Mouse (Mus musculus) cerebellum, postnatal 4 days (tissue): ENCODE results near the gene Lat2.
"Not testable (repeated sequence)": the region's sequence is repeated elsewhere in the genome, so short reads cannot be mapped to it uniquely, and the experiment has no call there.

Source experiments
- DNase-seq, 2 experiments: peaks; one replicate each; pipeline ENCODE4 v3.0.0; 2022; ENCODE audit warnings: low spot score in 2 of 2, mixed read lengths in 1 of 2

Gene Lat2

DNA sequence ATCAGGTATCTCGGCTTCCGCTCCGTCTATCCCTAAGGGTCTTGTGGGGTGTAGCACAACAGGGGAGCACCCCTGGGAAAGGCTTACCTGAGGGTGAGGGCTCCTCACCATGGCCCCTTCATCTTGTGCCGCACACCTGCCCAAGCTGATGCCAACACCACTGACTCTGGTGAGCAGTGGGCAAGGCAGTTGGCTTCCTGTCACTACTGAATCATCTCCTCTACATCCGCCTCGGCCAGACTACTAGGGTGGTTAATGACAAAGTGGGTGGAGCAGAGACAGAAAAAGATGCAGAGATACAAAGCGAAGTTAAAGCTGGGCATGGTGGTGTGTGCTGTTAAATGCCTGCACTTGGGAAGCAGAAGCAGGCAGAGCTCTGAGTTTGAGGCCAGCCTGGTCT, at the start of gene Lat2:
Gene Lat2, minus strand, starts transcription at position 224 of the 400 bp plus-strand sequence.
- no peak for DNase-seq

DNA sequence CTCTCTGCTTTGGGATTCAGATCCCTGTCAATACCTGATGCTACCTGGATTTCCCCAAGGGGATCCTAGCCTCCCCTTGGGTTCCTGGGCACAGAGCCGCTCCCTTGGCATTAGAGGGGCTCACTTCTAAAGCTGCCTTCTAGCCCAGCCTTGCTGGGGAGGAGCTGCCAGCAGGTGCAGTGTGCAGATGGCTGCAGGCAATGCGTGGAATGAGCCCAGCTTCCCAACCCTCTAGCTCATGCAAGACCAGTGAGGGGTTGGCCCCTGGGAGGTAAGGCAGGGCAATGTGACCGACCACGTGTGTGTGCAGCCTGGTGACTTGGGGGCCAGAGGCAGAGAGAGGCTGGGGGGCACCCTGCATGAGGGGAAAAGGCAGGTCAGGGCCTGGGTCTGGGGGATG, 41.9 kb upstream of the Lat2 start:
- no peak for DNase-seq

DNA sequence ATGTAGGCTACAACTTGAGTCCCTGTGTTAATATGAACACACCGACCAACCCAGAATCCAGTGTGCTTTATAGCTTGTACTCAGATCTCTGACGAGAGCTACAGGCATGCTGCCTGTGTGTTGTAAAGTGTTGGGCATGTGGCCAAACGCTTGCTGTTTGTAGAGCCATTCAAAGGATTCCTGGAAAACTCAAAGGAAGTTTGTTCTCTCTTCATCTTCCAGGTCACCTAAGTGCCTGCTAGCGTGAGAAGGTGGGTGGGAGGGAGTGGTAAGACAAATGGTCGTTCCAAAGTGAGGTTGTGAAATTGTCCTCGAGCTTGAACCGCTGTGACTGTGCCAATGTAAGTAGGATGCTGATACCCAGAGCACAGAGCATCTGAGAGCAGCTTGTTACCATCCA, 37.2 kb upstream of the Lat2 start:
- DNase-seq, result no peak

DNA sequence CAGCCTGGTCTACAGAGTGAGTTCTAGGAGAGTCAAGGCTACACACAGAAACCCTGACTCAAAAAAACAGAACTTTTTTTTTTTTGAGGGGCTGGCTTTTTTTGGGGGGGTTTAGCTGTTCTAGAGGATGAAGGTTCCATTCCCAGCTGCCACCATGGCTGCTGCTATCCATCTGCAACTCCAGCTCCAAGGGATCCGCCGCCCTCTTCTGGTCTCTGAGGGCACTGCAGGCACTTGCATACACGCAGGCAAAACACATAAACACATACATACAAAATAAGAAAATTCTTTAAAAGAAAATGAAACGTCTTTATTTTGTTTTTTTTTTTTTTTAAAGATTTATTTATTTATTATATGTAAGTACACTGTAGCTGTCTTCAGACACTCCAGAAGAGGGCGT, 36.1 kb upstream of the Lat2 start:
- DNase-seq, result peak in 1 of 2 experiments; percentile 66

DNA sequence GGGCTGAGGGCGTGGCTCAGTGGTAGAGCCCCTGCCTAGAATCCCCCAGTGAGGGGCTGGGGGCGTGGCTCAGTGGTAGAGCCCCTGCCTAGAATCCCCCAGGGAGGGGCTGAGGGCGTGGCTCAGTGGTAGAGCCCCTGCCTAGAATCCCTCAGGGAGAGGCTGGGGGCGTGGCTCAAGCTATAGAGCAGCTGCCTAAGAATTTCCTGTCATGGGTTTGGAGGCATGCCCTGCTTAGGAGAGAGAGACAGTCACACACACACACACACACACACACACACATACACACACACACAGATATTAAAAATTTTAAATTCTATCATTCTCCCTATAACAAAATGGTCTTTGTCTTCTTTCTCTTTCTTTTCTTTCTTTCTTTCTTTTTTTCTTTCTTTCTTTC, 34.2 kb upstream of the Lat2 start:
- not testable (repeated sequence) for DNase-seq

DNA sequence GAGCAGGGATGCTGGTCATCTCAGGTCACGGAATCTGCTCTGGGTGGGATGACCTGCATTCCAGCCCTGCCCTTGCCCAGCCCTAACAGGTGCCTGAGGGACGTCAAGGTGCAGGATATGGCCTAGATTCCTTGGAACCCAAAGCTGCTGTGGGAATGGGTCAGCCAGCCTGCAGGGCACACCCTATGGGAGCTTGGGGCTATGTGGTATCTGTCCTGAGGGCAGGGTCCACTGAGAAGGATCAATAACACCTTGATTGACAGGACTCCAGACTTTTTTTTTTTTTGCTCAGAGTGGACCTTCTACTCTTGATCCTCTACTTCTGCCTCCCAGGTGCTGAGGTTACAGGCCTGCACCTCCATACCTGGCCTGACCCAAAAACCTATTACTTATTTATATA, 32.6 kb upstream of the Lat2 start:
- DNase-seq, result no peak

DNA sequence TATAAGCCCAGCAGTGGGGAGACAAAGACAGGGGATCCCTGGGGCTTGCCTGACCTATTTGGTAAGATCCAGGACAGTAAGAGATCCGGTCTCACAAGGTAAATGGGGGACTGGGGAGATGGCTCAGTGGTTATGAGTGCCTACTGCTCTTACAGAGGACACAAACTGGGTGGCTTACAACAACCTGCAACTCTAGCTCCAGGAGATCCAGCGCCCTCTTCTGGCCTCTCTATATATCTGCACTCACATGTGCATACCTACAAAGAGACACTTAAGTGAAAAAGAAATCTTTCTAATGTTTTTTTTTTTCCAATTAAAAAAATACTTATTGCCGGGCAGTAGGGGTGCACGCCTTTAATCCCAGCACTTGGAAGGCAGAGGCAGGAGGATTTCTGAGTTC, 31.6 kb upstream of the Lat2 start:
- no peak for DNase-seq

DNA sequence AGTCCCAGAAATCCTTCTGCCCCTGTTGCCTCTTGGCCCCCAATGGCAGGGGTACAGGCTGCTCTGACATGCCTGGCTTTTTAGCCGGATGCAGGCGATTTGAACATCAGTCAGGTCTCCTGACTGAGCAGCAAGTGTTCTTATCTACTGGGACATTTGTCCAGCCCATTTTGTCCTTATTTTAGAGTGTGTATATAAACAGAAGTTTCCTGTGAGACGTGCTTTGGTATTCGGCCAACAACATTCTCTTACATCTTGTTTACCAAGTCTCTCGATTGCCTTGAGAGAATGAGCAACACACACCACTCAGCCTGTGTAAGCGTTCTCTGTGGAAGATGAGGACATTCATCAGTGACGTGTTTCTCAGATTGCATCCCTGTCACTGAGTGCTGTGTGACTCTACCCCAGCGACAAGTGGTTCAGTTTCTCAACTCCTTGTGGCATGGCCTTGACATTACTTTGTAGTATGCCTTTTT, 29.9 kb upstream of the Lat2 start:
- no peak for DNase-seq

DNA sequence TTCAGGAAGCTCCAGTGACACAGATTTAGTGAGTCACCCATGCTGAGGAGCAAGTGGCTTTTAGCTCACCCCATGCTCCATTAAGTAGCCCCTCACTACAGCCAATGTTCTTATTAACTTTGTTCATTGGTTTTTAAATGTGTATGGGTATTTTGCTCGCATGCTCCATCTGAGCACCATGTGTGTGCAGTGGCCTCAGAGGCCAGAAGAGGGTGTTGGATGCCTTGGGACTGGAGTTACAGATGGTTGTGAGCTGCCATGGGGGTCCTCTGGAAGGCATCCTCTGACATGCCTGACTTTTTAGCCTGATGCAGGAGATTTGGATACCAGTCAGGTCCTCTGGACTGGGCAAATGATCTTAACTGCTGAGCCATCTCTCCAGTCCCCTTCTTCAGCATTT, 29.3 kb upstream of the Lat2 start:
- DNase-seq, result no peak

DNA sequence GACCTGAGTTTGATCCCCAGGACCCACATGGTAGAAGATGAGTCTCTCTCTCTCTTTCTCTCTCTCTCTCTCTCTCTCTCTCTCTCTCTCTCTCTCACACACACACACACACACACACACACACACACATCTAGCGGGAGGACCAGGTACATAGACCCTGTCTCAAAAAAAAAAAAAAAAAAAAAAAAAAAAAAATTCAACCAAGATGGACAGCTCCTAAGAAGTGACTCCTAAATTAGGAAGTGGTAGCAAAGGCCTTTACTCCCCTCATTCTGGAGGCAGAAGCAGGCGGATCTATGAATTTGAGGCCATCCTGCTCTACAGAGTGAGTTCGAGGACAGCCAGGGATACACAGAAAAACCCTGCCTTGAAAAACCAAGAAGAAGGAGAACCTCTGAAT, 25.5 kb upstream of the Lat2 start:
- no peak for DNase-seq

DNA sequence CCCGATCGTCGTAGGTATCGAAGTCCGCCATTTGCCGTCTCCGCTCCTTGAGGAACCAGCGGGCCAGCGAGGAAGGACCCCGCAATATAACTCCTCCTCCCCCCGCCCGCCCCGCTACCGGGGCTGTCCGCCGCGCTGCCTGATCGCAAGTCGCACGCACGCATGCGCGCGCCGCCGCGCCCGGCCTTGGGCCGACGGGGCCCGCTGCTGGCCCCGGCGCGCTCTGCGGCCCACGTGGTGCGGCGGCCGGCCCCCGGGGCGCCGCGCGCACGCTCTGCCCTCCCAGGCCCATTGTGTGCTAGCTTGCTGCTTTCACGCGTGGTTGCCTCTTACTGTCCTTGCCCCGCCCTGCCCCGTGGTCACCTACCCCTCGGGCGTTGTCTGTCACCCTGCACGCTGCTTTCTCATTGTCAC, 24.5 kb upstream of the Lat2 start, which contains the start of gene Eif4h:
Gene Eif4h, minus strand, starts transcription at position 222 of the 414 bp plus-strand sequence.
- DNase-seq, result peak; percentile 94 to 97

DNA sequence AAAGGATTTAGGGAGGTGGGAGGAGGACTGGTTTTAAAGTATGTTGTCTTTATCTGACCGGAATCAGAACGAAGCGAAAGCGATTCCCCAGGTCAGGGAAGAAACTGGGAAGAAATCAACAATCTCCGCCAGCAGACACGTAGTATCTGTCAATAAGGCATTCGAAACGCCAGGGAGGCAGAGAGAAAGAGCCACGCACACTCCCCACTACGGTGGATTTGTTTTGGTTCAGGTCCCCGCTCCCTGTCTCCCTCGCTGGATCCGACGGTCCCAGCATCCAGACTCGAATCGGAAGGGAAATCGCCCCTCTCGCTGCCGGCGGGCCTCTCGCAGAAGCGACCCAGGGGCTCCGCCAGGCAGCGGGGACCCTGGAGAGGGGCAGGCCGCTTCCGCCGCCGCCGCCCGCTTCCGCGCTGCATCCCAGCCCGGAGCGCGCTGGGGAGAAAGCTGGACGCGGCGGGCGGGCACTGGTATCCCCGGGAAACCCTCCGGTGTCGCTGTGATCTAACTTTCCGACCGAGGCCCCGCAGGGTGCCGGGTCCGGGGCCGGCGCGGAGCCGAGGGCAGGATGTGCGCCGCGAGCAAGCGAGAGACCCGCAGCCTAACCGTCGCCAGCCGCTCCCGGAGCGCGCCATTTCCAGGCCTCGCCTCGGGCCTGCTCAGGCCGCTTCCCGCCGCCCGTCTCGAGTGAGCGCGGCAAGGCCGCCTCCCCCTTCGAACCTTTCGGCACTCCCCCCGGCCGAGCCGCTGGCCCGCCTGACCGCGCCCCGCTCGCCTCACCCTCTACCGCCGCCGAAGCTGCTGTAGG, 23.8 kb upstream of the Lat2 start:
- no peak for DNase-seq

DNA sequence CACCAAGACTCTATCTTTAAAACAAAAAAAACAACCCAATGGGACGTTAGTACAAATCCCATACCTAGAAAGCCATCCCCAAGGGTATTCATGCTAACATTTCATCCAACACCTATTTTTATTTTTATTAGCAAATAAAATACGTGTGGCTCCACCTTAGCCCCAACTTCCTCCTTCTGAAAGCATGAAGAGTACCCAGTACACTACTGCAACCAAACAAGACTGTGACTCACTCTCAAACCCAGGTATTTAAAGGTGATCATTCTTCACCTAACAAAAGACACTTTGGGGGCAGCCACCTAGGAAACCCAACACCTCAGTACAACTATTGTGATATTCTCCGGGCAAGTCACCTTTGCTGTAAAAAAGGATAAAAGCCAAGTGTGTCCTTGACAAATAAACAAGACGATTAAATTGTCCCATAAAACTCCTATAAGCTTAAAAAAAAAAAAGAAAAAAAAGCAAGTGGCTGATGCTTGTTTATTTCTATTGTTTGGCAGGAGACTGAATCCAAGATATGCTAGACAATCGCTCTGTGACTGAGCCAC, 23.1 kb upstream of the Lat2 start:
- no peak for DNase-seq

DNA sequence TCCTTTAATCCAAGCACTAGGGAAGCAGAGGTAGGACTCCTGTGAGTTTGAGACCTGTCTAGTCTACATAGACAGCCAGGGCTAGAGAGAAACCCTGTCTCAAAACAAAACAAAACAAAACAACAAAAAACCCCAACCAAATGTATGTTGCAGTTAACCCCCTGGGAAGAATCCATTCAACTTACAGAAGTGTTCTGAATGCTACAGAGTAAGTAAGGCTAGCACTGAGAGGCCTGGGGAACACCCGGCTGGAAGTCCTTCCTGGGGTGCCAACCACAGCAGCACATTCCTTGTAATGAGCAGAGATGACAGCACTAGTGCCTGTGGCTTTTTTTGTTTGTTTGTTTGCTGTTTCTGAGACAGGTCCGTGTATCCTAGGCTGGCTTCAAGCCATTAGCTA, 18.0 kb upstream of the Lat2 start:
- no peak for DNase-seq

DNA sequence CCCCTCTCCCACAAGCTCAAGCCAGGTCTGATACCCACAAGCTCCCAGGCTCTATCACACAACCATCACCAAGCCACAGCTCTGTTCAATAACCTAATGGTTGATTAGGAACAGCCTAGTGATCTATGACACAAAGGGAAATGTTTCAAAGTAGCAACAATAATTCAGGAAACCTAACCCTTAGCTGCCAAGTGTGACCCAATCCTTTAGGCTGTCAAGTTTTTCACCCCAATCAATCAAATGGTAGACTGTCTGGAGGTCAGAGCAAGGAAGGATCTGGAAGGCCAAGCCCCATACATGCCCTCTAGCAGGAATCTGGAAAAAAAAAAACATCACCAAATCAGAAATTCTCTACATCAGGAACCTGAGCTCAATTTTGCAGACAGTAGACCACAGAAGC, 16.0 kb upstream of the Lat2 start:
- DNase-seq, result no peak

DNA sequence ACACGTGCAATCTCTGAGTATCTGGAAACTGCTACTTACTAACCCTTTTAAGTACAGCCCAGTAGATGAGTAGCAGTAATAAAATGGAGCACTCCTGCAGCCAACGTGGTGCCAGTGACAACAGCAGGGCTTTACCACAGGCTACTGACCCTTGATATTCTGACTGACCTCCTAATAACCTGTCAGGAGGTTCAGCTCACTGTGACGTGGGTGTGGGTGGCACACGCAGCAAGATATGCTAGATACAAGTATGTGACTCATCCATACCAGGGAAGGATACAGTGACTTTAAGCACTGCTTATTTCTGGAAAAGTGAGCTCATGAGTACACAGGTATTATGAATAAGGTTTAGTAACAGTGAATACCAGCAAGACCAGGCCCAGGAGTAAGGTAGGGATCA, 14.7 kb upstream of the Lat2 start:
- DNase-seq, result no peak

DNA sequence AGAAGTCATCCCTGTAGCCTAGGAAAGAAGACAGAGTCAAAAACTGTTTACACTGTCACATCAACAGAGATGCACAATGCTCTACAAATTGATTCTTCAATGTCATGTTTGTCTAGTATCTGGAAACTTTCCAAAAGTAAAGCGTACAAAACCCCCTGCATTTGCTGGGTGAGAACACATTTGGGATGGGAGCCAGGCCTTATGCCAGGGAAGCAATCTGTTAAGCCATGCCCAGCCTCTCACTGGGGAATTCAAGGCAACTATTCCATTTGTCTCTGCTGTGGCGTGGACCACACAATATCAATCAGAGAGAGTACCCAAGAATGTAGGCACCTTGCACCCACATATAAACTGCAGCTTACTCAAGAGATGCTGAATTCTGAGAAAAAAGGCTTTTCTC, 7.2 kb upstream of the Lat2 start:
- DNase-seq, result peak in 1 of 2 experiments; percentile 59

DNA sequence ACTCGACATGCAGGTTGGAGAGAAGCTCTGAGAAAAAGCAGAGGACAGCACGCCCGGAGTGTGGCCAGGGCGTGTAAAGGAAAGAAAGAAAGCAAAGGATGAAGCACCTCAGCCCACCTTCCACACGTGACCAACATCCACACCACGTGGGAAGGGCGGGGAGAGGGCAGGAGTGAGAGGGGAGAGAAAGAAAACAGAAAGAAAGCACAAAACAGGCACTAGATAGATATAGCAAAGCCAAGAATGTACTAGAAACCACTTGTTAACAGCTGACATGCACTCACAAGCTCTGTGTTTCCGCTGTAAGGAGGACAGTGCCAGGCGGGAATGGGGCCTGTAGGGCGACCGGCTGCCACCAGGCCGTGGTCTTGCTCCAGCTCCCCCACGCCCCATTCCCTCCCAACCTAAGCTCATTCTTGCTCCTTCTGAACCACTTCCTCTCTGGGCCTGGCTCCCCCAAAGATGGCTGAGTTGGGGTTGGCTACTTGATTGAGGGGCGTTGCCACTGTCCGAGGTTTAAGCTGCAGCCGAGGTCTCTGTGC, 6.3 kb upstream of the Lat2 start:
- DNase-seq, result no peak

DNA sequence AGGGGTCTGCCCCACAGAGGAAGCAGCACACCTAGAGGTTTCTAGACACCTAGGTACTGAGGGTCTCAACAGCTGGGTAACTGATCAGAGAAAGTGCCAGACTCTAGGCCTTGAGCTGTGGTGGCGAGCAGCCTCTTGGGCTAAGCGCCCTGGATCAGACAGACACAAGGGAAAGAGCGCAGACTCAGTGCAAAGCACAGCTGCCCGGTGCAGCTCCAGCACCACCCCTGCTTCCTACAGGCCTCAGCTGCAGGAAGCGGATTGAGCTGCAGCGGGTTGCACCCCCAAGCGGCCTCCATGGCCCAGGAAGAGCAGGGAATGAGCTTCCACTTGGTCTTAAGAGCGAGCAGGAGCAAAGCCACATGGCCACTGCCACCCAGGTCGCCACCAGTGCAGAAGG, 5.6 kb upstream of the Lat2 start:
- DNase-seq, result peak in 1 of 2 experiments; percentile 13

DNA sequence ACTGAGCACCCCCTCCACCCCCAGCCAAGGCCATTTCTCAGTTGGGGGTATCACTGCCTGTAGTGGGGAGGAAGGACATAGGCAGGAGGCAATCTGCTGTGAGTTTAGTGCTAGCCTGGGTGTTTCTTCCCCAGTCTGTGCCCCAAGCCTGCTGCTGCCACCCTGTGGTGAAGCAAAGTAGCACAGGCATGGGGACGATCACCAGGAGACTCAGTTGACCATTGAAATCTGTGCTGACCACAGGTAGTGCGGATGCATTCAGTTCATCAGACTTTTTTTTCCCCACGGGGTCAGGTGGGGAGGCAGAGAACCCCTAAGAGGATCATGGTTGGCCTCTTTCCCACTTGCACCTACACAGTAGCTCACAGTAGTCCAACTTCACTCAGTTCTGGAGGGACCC, 2.2 kb upstream of the Lat2 start:
- DNase-seq, result peak in 1 of 2 experiments; percentile 61

DNA sequence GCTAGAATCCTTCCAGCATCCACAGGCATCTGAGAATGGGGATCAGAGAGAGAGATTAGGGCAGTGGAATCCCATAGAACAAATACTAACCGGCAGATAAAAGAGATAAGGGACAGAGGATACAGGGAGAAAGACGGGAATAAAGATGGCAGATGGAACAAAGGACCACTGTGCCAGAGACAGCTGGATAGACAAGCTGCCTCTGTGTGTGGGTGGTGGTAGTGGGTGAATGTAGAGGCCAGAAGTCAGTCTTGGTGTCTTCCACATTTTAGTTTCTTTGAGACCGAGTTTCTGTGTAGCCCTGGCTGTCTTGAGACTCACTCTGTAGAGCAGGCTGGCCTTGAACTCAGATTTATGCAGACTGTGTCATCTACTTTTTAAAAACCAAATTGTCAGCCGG, 955 bp upstream of the Lat2 start:
- no peak for DNase-seq

DNA sequence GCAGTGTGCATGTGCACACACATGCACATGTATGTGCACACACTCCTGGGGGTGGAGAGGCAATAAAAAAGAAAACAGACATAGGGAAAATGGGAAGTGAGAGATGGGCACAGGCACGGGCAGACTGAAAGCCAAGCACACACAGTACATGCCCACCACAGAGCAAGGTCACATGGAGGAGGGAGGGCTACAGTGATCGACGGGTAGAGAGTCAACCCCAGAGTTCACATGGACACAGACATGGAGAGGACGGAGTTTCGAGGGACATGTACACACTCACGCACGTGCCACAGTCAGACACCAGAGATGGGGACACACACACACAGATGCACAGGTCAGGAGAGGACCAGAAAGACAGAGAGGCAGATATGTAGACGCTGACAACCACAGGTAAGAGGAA, 555 bp upstream of the Lat2 start:
- DNase-seq, result no peak

DNA sequence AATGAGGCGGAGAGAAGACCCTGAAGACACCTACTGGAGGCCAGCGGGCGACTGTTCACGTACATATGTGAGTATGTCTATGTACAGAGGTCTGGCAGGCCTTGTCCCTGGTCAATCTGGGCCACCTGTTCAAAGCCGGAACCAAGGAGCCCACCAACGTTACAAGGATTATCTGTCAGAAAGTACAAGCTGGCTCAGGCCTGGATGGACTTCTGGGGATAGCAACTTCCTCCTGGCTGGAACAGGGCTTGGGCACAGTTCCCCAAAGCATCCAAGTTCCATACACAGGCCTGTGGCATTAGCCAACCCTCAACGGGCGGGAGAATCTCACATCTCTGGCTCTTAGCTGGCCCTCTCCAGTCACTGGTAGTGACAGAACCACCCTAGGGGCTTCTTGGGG, 529 bp downstream of the Lat2 start:
- no peak for DNase-seq
